Mouse (Mus musculus) heart, postnatal 0 days (tissue): ENCODE data around the gene Eef2.

ENCODE experiments used
- CTCF ChIP-seq: IDR thresholded peaks from 2 replicates; pipeline ENCODE4 v1.5.1; 2016; ENCODE audit warnings: antibody characterized with exemption, control low read depth, low read depth
- EP300 ChIP-seq: IDR thresholded peaks from 2 replicates; pipeline ENCODE4 v1.6.1; 2016; ENCODE audit warnings: antibody characterized with exemption, low read depth

- no peak for TF ChIP-seq CTCF
- TF ChIP-seq EP300: no peak
Measured at GRCm38 (mm10) chr10:81140005-81140404, 36.4 kb upstream of the Eef2 start.
